Mouse (Mus musculus) heart, embryonic 12.5 days (tissue): ENCODE data around the gene Tmem265. TPM values are rescaled to one million over a fixed set of nuclear protein-coding genes. Genes with fewer than 3 reads are reported as not detected.

Experiments used
- ATAC-seq: fragments of 200-750 bp; cut with Nextera tagmentation; 2 replicates; pipeline ENCODE4 v1.8.0; 2017; ENCODE audit warnings: moderate TSS enrichment, moderate library complexity; ENCODE audit not compliant: insufficient number of reproducible peaks, low FRiP score
- H3K27ac ChIP-seq: fragments of 300-500 bp; sonication (generic); 2 replicates; pipeline ENCODE4 v1.5.1; 2016; ENCODE audit warnings: mild to moderate bottlenecking, moderate library complexity; ENCODE audit not compliant: poor library complexity, severe bottlenecking
- H3K27me3 ChIP-seq: fragments of 300-500 bp; sonication (generic); replicated peaks from 2 replicates; pipeline ENCODE4 v1.6.1; 2016; ENCODE audit warnings: mild to moderate bottlenecking, moderate library complexity
- H3K36me3 ChIP-seq: fragments of 300-500 bp; sonication (generic); 2 replicates; pipeline ENCODE4 v1.6.1; 2016; ENCODE audit warnings: mild to moderate bottlenecking, moderate library complexity
- H3K4me1 ChIP-seq: fragments of 300-500 bp; sonication (generic); replicated peaks from 2 replicates; pipeline ENCODE4 v1.6.1; 2016; ENCODE audit warnings: mild to moderate bottlenecking
- H3K4me2 ChIP-seq: fragments of 300-500 bp; sonication (generic); 2 replicates; pipeline ENCODE4 v1.6.1; 2016; ENCODE audit warnings: mild to moderate bottlenecking, moderate library complexity
- H3K4me3 ChIP-seq: fragments of 300-500 bp; sonication (generic); 2 replicates; pipeline ENCODE4 v1.5.1; 2016; ENCODE audit warnings: mild to moderate bottlenecking
- H3K9ac ChIP-seq: fragments of 300-500 bp; sonication (generic); 2 replicates; pipeline ENCODE4 v1.6.1; 2016; ENCODE audit warnings: mild to moderate bottlenecking, moderate library complexity
- H3K9me3 ChIP-seq: fragments of 300-500 bp; sonication (generic); replicated peaks from 2 replicates; pipeline ENCODE4 v1.6.1; 2016; ENCODE audit warnings: mild to moderate bottlenecking, moderate library complexity
- WGBS: fragments of 180-500 bp; shearing (Covaris S2); methylation state at CpG from one replicate; pipeline ENCODE4 v1.1.7; 2016; 5-methylcytosine and 5-hydroxymethylcytosine counted together
- polyA plus RNA-seq: library from polyadenylated mRNA; unstranded; fragments of >200 nt; fragmentation: Nextera tagmentation; extraction: Ambion mirVana; gene quantifications from 2 replicates; pipeline ENCODE4 v1.2.1, GENCODE M21; 2016

Tmem265 gene
- polyA plus RNA-seq = 1.4 and 3.1 TPM in 2 replicates

GRCm38 (mm10) chr7:127561340-127561858, at the start of gene Tmem265:
Gene Tmem265, plus strand, starts transcription at chr7:127561390.
- peaks cover 10% of the 10 kb centered on the region for H3K4me1 ChIP-seq
- no peak within 1 kb of the TSS for H3K9ac ChIP-seq
- H3K9me3 ChIP-seq = no peaks in the 10 kb centered on the region
- no peak for ATAC-seq
- H3K36me3 ChIP-seq = peaks cover 80% of the 10 kb centered on the region
- no peak within 1 kb of the TSS for H3K4me3 ChIP-seq
- WGBS = 90% methylated on average over 5 of the region's 5 CpGs
- H3K4me2 ChIP-seq = no peak within 1 kb of the TSS
- no peaks in the 10 kb centered on the region for H3K27me3 ChIP-seq
- H3K27ac ChIP-seq = no peak within 1 kb of the TSS

GRCm38 (mm10) chr7:127511808-127512230, 49.4 kb upstream of the Tmem265 start, which contains the start of gene Srcap:
Gene Srcap, plus strand, starts transcription at chr7:127511983.
- H3K4me2 ChIP-seq = peak within 1 kb of the TSS; percentile 64
- H3K9ac ChIP-seq = peak within 1 kb of the TSS; percentile 89
- H3K4me1 ChIP-seq = peaks cover 17% of the 10 kb centered on the region
- H3K27me3 ChIP-seq = no peaks in the 10 kb centered on the region
- peak; percentile 97 for ATAC-seq
- peak within 1 kb of the TSS; percentile 84 for H3K4me3 ChIP-seq
- H3K36me3 ChIP-seq = peaks cover 23% of the 10 kb centered on the region
- WGBS = 0% methylated on average over 37 of the region's 37 CpGs
- H3K27ac ChIP-seq = peak within 1 kb of the TSS; percentile 98
- no peaks in the 10 kb centered on the region; the same call in 1 of the 2 replicates for H3K9me3 ChIP-seq

- H3K9ac ChIP-seq = peak overlapping the region; percentile 89
- H3K27ac ChIP-seq = peak overlapping the region; percentile 98
- H3K9me3 ChIP-seq = no peaks in the 10 kb centered on the region; the same call in 1 of the 2 replicates
- no peaks in the 10 kb centered on the region for H3K27me3 ChIP-seq
- WGBS = under 1% methylated on average over 64 of the region's 93 CpGs
- peaks cover 17% of the 10 kb centered on the region for H3K4me1 ChIP-seq
- peak overlapping the region; percentile 84 for H3K4me3 ChIP-seq
- peak; percentile 91 for ATAC-seq
- H3K36me3 ChIP-seq = peaks cover 29% of the 10 kb centered on the region
- peak overlapping the region; percentile 64 for H3K4me2 ChIP-seq
Observed at GRCm38 (mm10) chr7:127512231-127513015, 48.8 kb upstream of the Tmem265 start.

GRCm38 (mm10) chr7:127513016-127513390, 48.2 kb upstream of the Tmem265 start:
- WGBS = 36% methylated on average over 8 of the region's 8 CpGs
- H3K9ac ChIP-seq = peak overlapping the region; percentile 89
- peak overlapping the region; percentile 64 for H3K4me2 ChIP-seq
- no peaks in the 10 kb centered on the region; the same call in 1 of the 2 replicates for H3K9me3 ChIP-seq
- ATAC-seq = no peak
- peaks cover 34% of the 10 kb centered on the region for H3K36me3 ChIP-seq
- H3K4me3 ChIP-seq = peak overlapping the region; percentile 84
- peaks cover 17% of the 10 kb centered on the region for H3K4me1 ChIP-seq
- H3K27me3 ChIP-seq = no peaks in the 10 kb centered on the region
- peak overlapping the region; percentile 98 for H3K27ac ChIP-seq

- peaks cover 17% of the 10 kb centered on the region for H3K4me1 ChIP-seq
- H3K27ac ChIP-seq = peak overlapping the region; percentile 29; the same call in 1 of the 2 replicates
- WGBS = 80% methylated on average over 3 of the region's 3 CpGs
- no peaks in the 10 kb centered on the region for H3K9me3 ChIP-seq
- peak overlapping the region; percentile 84 for H3K4me3 ChIP-seq
- peak overlapping the region; percentile 64 for H3K4me2 ChIP-seq
- H3K27me3 ChIP-seq = no peaks in the 10 kb centered on the region
- H3K9ac ChIP-seq = peak overlapping the region; percentile 29
- peaks cover 38% of the 10 kb centered on the region for H3K36me3 ChIP-seq
- ATAC-seq = no peak
Observed at GRCm38 (mm10) chr7:127513781-127514180, 47.4 kb upstream of the Tmem265 start.

DNA sequence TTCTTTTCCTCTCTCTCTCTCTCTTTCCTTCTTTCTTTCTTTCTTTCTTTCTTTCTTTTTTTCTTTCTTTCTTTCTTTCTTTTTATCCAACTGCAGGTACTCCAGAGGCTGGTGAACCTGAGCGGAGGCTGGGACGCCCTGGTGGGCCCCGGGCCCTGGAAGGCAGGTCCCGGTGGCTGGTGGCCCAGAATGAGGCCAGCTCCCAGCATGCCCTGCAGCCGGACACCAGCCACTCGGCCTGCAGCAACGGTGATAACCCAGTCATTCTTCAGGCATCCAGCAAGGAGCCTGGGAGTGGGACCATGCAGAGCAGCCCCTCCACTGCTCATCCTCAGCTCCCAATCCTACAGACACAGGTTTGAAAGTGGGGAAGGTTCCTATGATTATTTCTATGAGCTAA, 45.3 kb upstream of the Tmem265 start:
- H3K27ac ChIP-seq = no peak overlapping the region
- H3K27me3 ChIP-seq = no peaks in the 10 kb centered on the region
- no peaks in the 10 kb centered on the region for H3K9me3 ChIP-seq
- H3K4me2 ChIP-seq = no peak overlapping the region
- ATAC-seq = no peak
- H3K9ac ChIP-seq = 0 out of 2 replicates have a peak overlapping the region, but pooled peaks have one; percentile 36
- WGBS = 86% methylated on average over 7 of the region's 7 CpGs
- H3K4me3 ChIP-seq = no peak overlapping the region
- H3K36me3 ChIP-seq = peaks cover 52% of the 10 kb centered on the region
- peaks cover 17% of the 10 kb centered on the region for H3K4me1 ChIP-seq

GRCm38 (mm10) chr7:127516344-127516743, 44.8 kb upstream of the Tmem265 start:
- H3K4me1 ChIP-seq = peaks cover 17% of the 10 kb centered on the region
- WGBS = 93% methylated on average over 7 of the region's 7 CpGs
- no peaks in the 10 kb centered on the region for H3K27me3 ChIP-seq
- no peak for ATAC-seq
- no peak overlapping the region for H3K4me2 ChIP-seq
- H3K27ac ChIP-seq = no peak overlapping the region
- H3K36me3 ChIP-seq = peaks cover 57% of the 10 kb centered on the region
- no peak overlapping the region for H3K4me3 ChIP-seq
- H3K9me3 ChIP-seq = no peaks in the 10 kb centered on the region
- no peak overlapping the region for H3K9ac ChIP-seq

- ATAC-seq = no peak
- WGBS = 93% methylated on average over 3 of the region's 3 CpGs
Observed at GRCm38 (mm10) chr7:127519284-127519683, 41.9 kb upstream of the Tmem265 start, which contains the start of gene Gm42715. Gene Gm42715, plus strand, starts transcription at chr7:127519584.

GRCm38 (mm10) chr7:127541671-127542070, 19.5 kb upstream of the Tmem265 start:
- 98% methylated on average over 3 of the region's 3 CpGs for WGBS
- Histone ChIP-seq H3K9me3 (no peaks in the 10 kb centered on the region), H3K4me2 (no peak overlapping the region), H3K27ac (no peak overlapping the region), H3K36me3 (peaks cover 89% of the 10 kb centered on the region), H3K4me1 (0 out of 2 replicates have a peak, but pooled peaks cover 3% of the 10 kb centered on the region), H3K27me3 (no peaks in the 10 kb centered on the region), H3K4me3 (no peak overlapping the region), H3K9ac (no peak overlapping the region)
- ATAC-seq = no peak

More at GRCm38 (mm10) chr7:127519284-127519683, 41.9 kb upstream of the Tmem265 start, which contains the start of gene Gm42715:
- peaks cover 81% of the 10 kb centered on the region for H3K36me3 ChIP-seq
- H3K27me3 ChIP-seq = no peaks in the 10 kb centered on the region
- no peak within 1 kb of the TSS for H3K9ac ChIP-seq
- no peak within 1 kb of the TSS for H3K4me2 ChIP-seq
- H3K27ac ChIP-seq = no peak within 1 kb of the TSS
- peaks cover 5% of the 10 kb centered on the region; the same call in 1 of the 2 replicates for H3K4me1 ChIP-seq
- H3K9me3 ChIP-seq = no peaks in the 10 kb centered on the region
- H3K4me3 ChIP-seq = no peak within 1 kb of the TSS

DNA sequence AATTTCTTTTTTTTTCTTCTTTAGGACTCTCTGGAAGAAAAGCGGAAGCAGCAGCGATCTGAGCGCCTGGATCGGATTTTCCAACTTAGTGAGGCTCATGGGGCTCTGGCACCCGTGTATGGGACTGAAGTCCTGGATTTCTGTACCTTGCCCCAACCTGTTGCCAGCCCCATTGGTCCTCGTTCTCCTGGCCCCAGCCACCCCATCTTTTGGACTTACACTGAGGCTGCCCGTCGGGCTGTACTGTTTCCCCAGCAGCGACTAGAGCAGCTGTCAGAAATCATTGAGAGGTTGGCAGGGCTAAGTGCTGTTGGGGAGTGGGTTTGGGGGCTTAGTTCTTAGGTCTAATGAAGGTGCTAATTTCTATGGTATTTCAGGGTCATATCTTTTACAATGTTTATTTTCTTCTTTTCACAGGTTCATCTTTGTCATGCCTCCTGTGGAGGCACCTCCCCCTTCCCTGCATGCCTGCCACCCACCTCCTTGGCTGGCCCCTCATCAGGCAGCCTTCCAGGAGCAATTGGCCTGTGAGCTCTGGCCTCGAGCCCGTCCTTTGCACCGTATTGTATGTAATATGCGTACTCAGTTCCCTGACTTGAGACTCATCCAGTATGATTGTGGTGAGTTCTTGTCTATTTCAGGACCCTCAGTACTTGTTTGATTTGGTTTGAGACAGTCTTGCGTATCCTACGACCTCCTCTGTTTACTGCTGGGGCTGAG, 11.9 kb upstream of the Tmem265 start:
- H3K9ac ChIP-seq = no peak overlapping the region
- no peak overlapping the region for H3K27ac ChIP-seq
- H3K9me3 ChIP-seq = no peaks in the 10 kb centered on the region
- WGBS = 90% methylated on average over 15 of the region's 15 CpGs
- no peaks in the 10 kb centered on the region for H3K4me1 ChIP-seq
- H3K4me2 ChIP-seq = no peak overlapping the region
- no peaks in the 10 kb centered on the region for H3K27me3 ChIP-seq
- peaks cover 70% of the 10 kb centered on the region for H3K36me3 ChIP-seq
- no peak for ATAC-seq
- no peak overlapping the region for H3K4me3 ChIP-seq

DNA sequence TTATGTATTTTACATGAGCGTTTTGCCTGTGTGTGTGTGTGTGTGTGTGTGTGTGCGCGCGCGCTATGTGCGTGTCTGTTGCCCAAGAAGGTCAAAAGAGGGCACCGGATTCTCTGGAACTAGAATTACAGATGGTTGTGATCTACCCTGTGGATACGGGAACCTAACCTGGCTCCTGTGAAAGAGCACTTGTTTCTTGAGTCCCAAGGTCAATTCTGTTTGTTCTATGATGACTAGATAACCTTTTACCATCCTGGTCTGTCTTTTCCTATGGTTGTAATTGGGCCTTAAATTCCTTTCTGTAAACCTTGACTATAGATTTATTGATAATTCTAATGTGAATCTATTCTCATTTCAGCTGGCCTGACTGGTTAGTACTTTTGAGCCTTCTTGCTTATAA, 9.6 kb upstream of the Tmem265 start:
- no peak overlapping the region for H3K9ac ChIP-seq
- H3K4me1 ChIP-seq = no peaks in the 10 kb centered on the region
- H3K4me3 ChIP-seq = no peak overlapping the region
- no peaks in the 10 kb centered on the region for H3K9me3 ChIP-seq
- peaks cover 74% of the 10 kb centered on the region for H3K36me3 ChIP-seq
- no peak overlapping the region for H3K4me2 ChIP-seq
- no peak overlapping the region for H3K27ac ChIP-seq
- no peaks in the 10 kb centered on the region for H3K27me3 ChIP-seq
- 95% methylated on average over 8 of the region's 8 CpGs for WGBS
- no peak for ATAC-seq
